Mouse (Mus musculus) myocyte (in vitro differentiated cells): ENCODE data around the gene Usp24. TPM values are rescaled to one million over a fixed set of nuclear protein-coding genes. Genes with fewer than 3 reads are reported as not detected.
"Not testable (repeated sequence)": the region's sequence is repeated elsewhere in the genome, so short reads cannot be mapped to it uniquely, and the experiment has no call there.

Experiments used
- H3K27me3 ChIP-seq: one replicate; pipeline ENCODE4 v1.6.1; 2011; ENCODE audit not compliant: control insufficient read depth, insufficient read depth, insufficient read length
- H3K36me3 ChIP-seq: one replicate; pipeline ENCODE4 v1.6.1; 2011; ENCODE audit not compliant: control insufficient read depth, insufficient read depth
- H3K4me2 ChIP-seq: one replicate; pipeline ENCODE4 v1.6.1; 2011; ENCODE audit warnings: low read depth, control low read depth
- H3K4me3 ChIP-seq: one replicate; pipeline ENCODE4 v1.5.1; 2011; ENCODE audit warnings: mild to moderate bottlenecking, control low read depth, moderate library complexity
- H3K79me2 ChIP-seq: one replicate; pipeline ENCODE4 v1.6.1; 2011; ENCODE audit not compliant: control insufficient read depth, insufficient read depth
- H3ac ChIP-seq: one replicate; pipeline ENCODE4 v1.6.1; 2011; ENCODE audit not compliant: control insufficient read depth, insufficient read length
- CEBPB ChIP-seq: IDR thresholded peaks from 2 replicates; pipeline ENCODE4 v1.6.1; 2011; ENCODE audit warnings: mild to moderate bottlenecking, moderate library complexity; ENCODE audit not compliant: poor library complexity, insufficient read depth, severe bottlenecking
- E2F4 ChIP-seq: IDR thresholded peaks from one replicate; pipeline ENCODE4 v1.6.1; 2011; ENCODE audit warnings: mild to moderate bottlenecking, control low read depth, moderate library complexity; ENCODE audit not compliant: insufficient read depth
- MAX ChIP-seq: IDR thresholded peaks from one replicate; pipeline ENCODE4 v1.6.1; 2011; ENCODE audit warnings: low read depth, mild to moderate bottlenecking, control low read depth
- MYOD1 ChIP-seq, 3 experiments: IDR thresholded peaks; one replicate each; pipeline ENCODE4 v1.6.1; 2011; ENCODE audit warnings: control low read depth in 2 of 3, low read depth in 2 of 3, mild to moderate bottlenecking in 2 of 3, moderate library complexity in 1 of 3; ENCODE audit not compliant: insufficient read length in 2 of 3, control insufficient read depth in 1 of 3
- MYOG ChIP-seq, 3 experiments: IDR thresholded peaks; one replicate each; pipeline ENCODE4 v1.6.1; 2011; ENCODE audit warnings: control low read depth in 2 of 3, low read depth in 2 of 3, mild to moderate bottlenecking in 2 of 3; ENCODE audit not compliant: insufficient read length in 2 of 3, control insufficient read depth in 1 of 3, insufficient read depth in 1 of 3
- POLR2A ChIP-seq: IDR thresholded peaks from one replicate; pipeline ENCODE4 v1.6.1; 2011; ENCODE audit warnings: low read depth, mild to moderate bottlenecking, control low read depth, moderate library complexity; ENCODE audit not compliant: insufficient read length
- POLR2AphosphoS2 ChIP-seq: IDR thresholded peaks from one replicate; pipeline ENCODE4 v1.6.1; 2011; ENCODE audit warnings: low read depth, control low read depth; ENCODE audit not compliant: insufficient read length
- REST ChIP-seq: IDR thresholded peaks from one replicate; pipeline ENCODE4 v1.6.1; 2011; ENCODE audit warnings: mild to moderate bottlenecking, control low read depth, moderate library complexity; ENCODE audit not compliant: insufficient read depth, insufficient read length
- SRF ChIP-seq: IDR thresholded peaks from one replicate; pipeline ENCODE4 v1.6.1; 2011; ENCODE audit warnings: low read depth; ENCODE audit not compliant: control insufficient read depth, insufficient read length
- TCF12 ChIP-seq: IDR thresholded peaks from one replicate; pipeline ENCODE4 v1.6.1; 2011; ENCODE audit warnings: mild to moderate bottlenecking, control low read depth; ENCODE audit not compliant: poor library complexity, insufficient read depth, severe bottlenecking
- TCF3 ChIP-seq: IDR thresholded peaks from one replicate; pipeline ENCODE4 v1.6.1; 2011; ENCODE audit warnings: low read depth, control low read depth; ENCODE audit not compliant: insufficient read length
- USF1 ChIP-seq: IDR thresholded peaks from one replicate; pipeline ENCODE4 v1.6.1; 2011; ENCODE audit warnings: low read depth, mild to moderate bottlenecking, control low read depth, moderate library complexity
- polyA plus RNA-seq: library from polyadenylated mRNA; unstranded; fragments of >200 nt; fragmentation: generic; extraction: Trizol; gene quantifications from one replicate; pipeline ENCODE4 v1.2.1, GENCODE M21; 2012; ENCODE audit warnings: missing spikeins

Gene Usp24
- polyA plus RNA-seq, 1 experiment, result 5.3 TPM

- Histone ChIP-seq H3K4me3 (no peak overlapping the region), H3ac (no peak overlapping the region), H3K36me3 (no peaks in the 10 kb centered on the region), H3K4me2 (no peak overlapping the region), H3K27me3 (no peaks in the 10 kb centered on the region), H3K79me2 (peaks cover 95% of the 10 kb centered on the region)
- TF ChIP-seq CEBPB, result no peak
- no peak for TF ChIP-seq USF1
- TF ChIP-seq MYOG (IDR thresholded peaks at IDR 0.05; ENCODE audit: control insufficient read depth in 1 of 3, insufficient read depth in 1 of 3, insufficient read length in 2 of 3, low read depth in 2 of 3), result no peak
- TF ChIP-seq POLR2A, result no peak
- no peak for TF ChIP-seq MAX
- no peak for TF ChIP-seq E2F4
- TF ChIP-seq MYOD1 (IDR thresholded peaks at IDR 0.05; ENCODE audit: control insufficient read depth in 1 of 3, insufficient read length in 2 of 3, low read depth in 2 of 3), result no peak
- TF ChIP-seq POLR2AphosphoS2, result no peak
Measured at GRCm38 (mm10) chr4:106333584-106333983, 17.6 kb downstream of the Usp24 start.

GRCm38 (mm10) chr4:106335858-106336257, 19.8 kb downstream of the Usp24 start:
- no peak for TF ChIP-seq USF1
- TF ChIP-seq REST, result no peak
- no peak for TF ChIP-seq POLR2AphosphoS2
- Histone ChIP-seq H3K79me2 (peaks cover 89% of the 10 kb centered on the region), H3K4me3 (no peak overlapping the region), H3ac (no peak overlapping the region), H3K27me3 (no peaks in the 10 kb centered on the region), H3K36me3 (no peaks in the 10 kb centered on the region), H3K4me2 (no peak overlapping the region)

GRCm38 (mm10) chr4:106347664-106348063, 31.7 kb downstream of the Usp24 start:
- Histone ChIP-seq H3K36me3 (peaks cover 35% of the 10 kb centered on the region), H3K4me2 (no peak overlapping the region), H3K27me3 (no peaks in the 10 kb centered on the region), H3ac (no peak overlapping the region), H3K79me2 (no peaks in the 10 kb centered on the region), H3K4me3 (no peak overlapping the region)
- TF ChIP-seq TCF3 (no peak), USF1 (no peak), MYOD1 (IDR thresholded peaks at IDR 0.05; ENCODE audit: control insufficient read depth in 1 of 3, insufficient read length in 2 of 3, low read depth in 2 of 3) (no peak), REST (no peak), MYOG (IDR thresholded peaks at IDR 0.05; ENCODE audit: control insufficient read depth in 1 of 3, insufficient read depth in 1 of 3, insufficient read length in 2 of 3, low read depth in 2 of 3) (no peak), POLR2A (no peak), CEBPB (no peak), POLR2AphosphoS2 (no peak), SRF (no peak), TCF12 (no peak), MAX (no peak), E2F4 (no peak)

GRCm38 (mm10) chr4:106355025-106355424, 39.0 kb downstream of the Usp24 start:
- H3K27me3 ChIP-seq, H3ac ChIP-seq, H3K4me2 ChIP-seq, H3K79me2 ChIP-seq, H3K4me3 ChIP-seq: not testable (repeated sequence)
- H3K36me3 ChIP-seq, result peaks cover 36% of the 10 kb centered on the region

GRCm38 (mm10) chr4:106370013-106370412, 54.0 kb downstream of the Usp24 start:
- TF ChIP-seq E2F4 (no peak), MAX (no peak), CEBPB (no peak), USF1 (no peak), MYOG (IDR thresholded peaks at IDR 0.05; ENCODE audit: control insufficient read depth in 1 of 3, insufficient read depth in 1 of 3, insufficient read length in 2 of 3, low read depth in 2 of 3) (no peak), REST (no peak), SRF (no peak)
- H3K4me2 ChIP-seq, result no peak overlapping the region
- no peak overlapping the region for H3ac ChIP-seq
- no peaks in the 10 kb centered on the region for H3K79me2 ChIP-seq
- no peaks in the 10 kb centered on the region for H3K27me3 ChIP-seq
- H3K4me3 ChIP-seq, result no peak overlapping the region
- peaks cover 47% of the 10 kb centered on the region for H3K36me3 ChIP-seq

- Histone ChIP-seq H3K27me3 (no peaks in the 10 kb centered on the region), H3K4me2 (no peak overlapping the region), H3K4me3 (no peak overlapping the region), H3K79me2 (no peaks in the 10 kb centered on the region), H3K36me3 (peaks cover 66% of the 10 kb centered on the region), H3ac (no peak overlapping the region)
- TF ChIP-seq TCF12, result no peak
- no peak for TF ChIP-seq MAX
- TF ChIP-seq E2F4, result no peak
- TF ChIP-seq MYOD1 (IDR thresholded peaks at IDR 0.05; ENCODE audit: control insufficient read depth in 1 of 3, insufficient read length in 2 of 3, low read depth in 2 of 3), result no peak
- no peak for TF ChIP-seq USF1
- TF ChIP-seq MYOG (IDR thresholded peaks at IDR 0.05; ENCODE audit: control insufficient read depth in 1 of 3, insufficient read depth in 1 of 3, insufficient read length in 2 of 3, low read depth in 2 of 3), result no peak
- no peak for TF ChIP-seq REST
- TF ChIP-seq POLR2A, result no peak
- no peak for TF ChIP-seq POLR2AphosphoS2
- no peak for TF ChIP-seq TCF3
- no peak for TF ChIP-seq SRF
- TF ChIP-seq CEBPB, result no peak
Measured at GRCm38 (mm10) chr4:106375857-106376256, 59.8 kb downstream of the Usp24 start.
